Mouse (Mus musculus) activated CD4-positive, CD25-positive, alpha-beta regulatory T cell, adult 4 months (primary cell): ENCODE measurements around the gene Trp53inp2. TPM values are rescaled to one million over a fixed set of nuclear protein-coding genes. Genes with fewer than 3 reads are reported as not detected.
A peak's percentile ranks its signal among the peaks of the same experiment; 100 is the strongest.

Experiments
- ATAC-seq: one replicate; pipeline ENCODE4 v1.8.0; 2017
- polyA plus RNA-seq, 2 experiments: library from polyadenylated mRNA; unstranded; fragments of 100-300 nt; shearing (Covaris generic); gene quantifications; one replicate each; pipeline ENCODE4 v1.2.1; 2017

Gene Trp53inp2
- 1 to 10 TPM in 1 of 2 experiments, under 1 TPM in 1; 0.78 to 1.7 TPM for polyA plus RNA-seq

GRCm38 (mm10) chr2:155380261-155381059 is at the start of gene Trp53inp2:
Trp53inp2 (plus strand) TSS chr2:155381059.
- ATAC-seq: no peak

- ATAC-seq: no peak
These were observed 49.5 kb upstream of the Trp53inp2 start for GRCm38 (mm10) chr2:155331351-155331750.

- ATAC-seq: no peak
These were observed 47.4 kb upstream of the Trp53inp2 start for GRCm38 (mm10) chr2:155333421-155333820.

- ATAC-seq: no peak
These were observed 45.6 kb upstream of the Trp53inp2 start for GRCm38 (mm10) chr2:155335231-155335630.

GRCm38 (mm10) chr2:155336254-155336653 is 44.6 kb upstream of the Trp53inp2 start:
- no peak for ATAC-seq

GRCm38 (mm10) chr2:155340166-155340565 is 40.7 kb upstream of the Trp53inp2 start:
- no peak for ATAC-seq

GRCm38 (mm10) chr2:155346670-155347069 is 34.2 kb upstream of the Trp53inp2 start:
- no peak for ATAC-seq

GRCm38 (mm10) chr2:155354402-155354801 is 26.5 kb upstream of the Trp53inp2 start:
- no peak for ATAC-seq

GRCm38 (mm10) chr2:155356971-155357591 is 23.8 kb upstream of the Trp53inp2 start, which contains the start of gene Pigu:
Pigu (minus strand) TSS chr2:155357430.
- ATAC-seq: peak; percentile 100

GRCm38 (mm10) chr2:155357686-155358399 is 23.0 kb upstream of the Trp53inp2 start:
- no peak for ATAC-seq

- ATAC-seq: no peak
These were observed 13.1 kb upstream of the Trp53inp2 start for GRCm38 (mm10) chr2:155367635-155368284.

GRCm38 (mm10) chr2:155369333-155369883 is 11.5 kb upstream of the Trp53inp2 start:
- no peak for ATAC-seq

- no peak for ATAC-seq
These were observed 8.4 kb upstream of the Trp53inp2 start for GRCm38 (mm10) chr2:155372451-155372850.

GRCm38 (mm10) chr2:155373302-155373701 is 7.6 kb upstream of the Trp53inp2 start:
- no peak for ATAC-seq

GRCm38 (mm10) chr2:155373886-155374285 is 7.0 kb upstream of the Trp53inp2 start:
- no peak for ATAC-seq

- no peak for ATAC-seq
These were observed 6.3 kb upstream of the Trp53inp2 start for GRCm38 (mm10) chr2:155374521-155374920.

GRCm38 (mm10) chr2:155376191-155376590 is 4.7 kb upstream of the Trp53inp2 start:
- ATAC-seq: no peak

GRCm38 (mm10) chr2:155381060-155381437 is 190 bp downstream of the Trp53inp2 start:
- no peak for ATAC-seq

GRCm38 (mm10) chr2:155381643-155382331 is 928 bp downstream of the Trp53inp2 start:
- ATAC-seq: peak; percentile 91

- ATAC-seq: peak; percentile 3
These were observed 1.5 kb downstream of the Trp53inp2 start for GRCm38 (mm10) chr2:155382332-155382700.

- ATAC-seq: no peak
These were observed 2.1 kb downstream of the Trp53inp2 start for GRCm38 (mm10) chr2:155382791-155383438.
